Mouse (Mus musculus): ENCODE measurements at regions not wholly inside any gene's neighbourhood (a gene's known extent, or its start where the extent isn't known, plus 50 kb on each side); places are given as distances from the start of the nearest gene placed in this dataset.

DNA sequence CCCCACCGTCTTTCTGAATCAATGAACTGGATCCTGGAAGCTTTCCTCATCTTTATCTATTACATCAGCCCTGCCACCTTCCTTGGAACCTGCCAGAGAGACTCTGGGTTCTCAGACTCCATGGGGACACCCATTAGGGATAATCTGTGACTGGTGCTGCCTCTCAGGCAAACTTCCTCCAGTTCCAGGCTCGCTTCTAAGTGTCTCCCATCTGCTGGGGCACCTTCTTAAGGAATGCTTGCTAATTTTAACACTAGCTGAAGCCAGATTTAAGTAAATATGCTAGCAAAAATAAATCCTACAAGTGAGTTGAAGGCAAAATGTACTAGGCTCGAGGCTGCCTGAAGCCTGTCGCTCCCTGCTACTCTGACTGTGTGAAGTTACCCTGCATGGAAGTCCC, 127.9 kb downstream of the Vegfa start:
- Histone ChIP-seq H3K4me2 (replicated peaks) (no peak overlapping the region), H3K36me3 (no peaks in the 10 kb centered on the region), H3K9me3 (no peaks in the 10 kb centered on the region), H3K4me3 (no peak overlapping the region), H3K27ac (replicated peaks) (no peak overlapping the region), H3K9ac (replicated peaks) (no peak overlapping the region), H3K4me1 (no peaks in the 10 kb centered on the region; the same call in 1 of the 2 replicates), H3K27me3 (peaks cover 6% of the 10 kb centered on the region; the same call in 1 of the 2 replicates)
- ATAC-seq (ENCODE audit: low FRiP score, low read depth): no peak
- 61% methylated on average over 4 of the region's 4 CpGs for WGBS

DNA sequence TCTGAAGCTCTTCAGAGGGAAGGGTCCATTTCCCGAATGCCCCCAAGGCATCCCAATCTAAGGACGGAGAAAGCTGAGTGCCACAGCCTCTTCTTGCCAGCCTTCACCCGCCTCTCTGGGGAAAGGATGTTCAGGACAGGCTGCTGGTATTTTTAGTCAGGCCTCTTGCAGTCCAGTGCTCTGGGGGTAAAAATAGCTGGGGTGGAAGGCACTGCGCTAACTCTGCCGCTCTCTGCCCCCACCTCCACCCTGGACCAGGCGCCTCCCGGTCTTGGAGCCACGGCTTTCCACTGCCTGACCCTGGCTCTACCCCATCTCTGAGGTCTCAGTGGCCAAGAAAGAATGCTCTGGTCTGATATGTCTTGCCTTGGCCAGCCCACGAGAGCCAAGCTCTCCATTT, 128.9 kb downstream of the Vegfa start:
- H3K4me2 ChIP-seq (replicated peaks): no peak overlapping the region
- no peaks in the 10 kb centered on the region for H3K36me3 ChIP-seq
- H3K4me3 ChIP-seq: no peak overlapping the region
- no peak overlapping the region for H3K9ac ChIP-seq (replicated peaks)
- no peaks in the 10 kb centered on the region for H3K9me3 ChIP-seq
- H3K27me3 ChIP-seq: peaks cover 6% of the 10 kb centered on the region; the same call in 1 of the 2 replicates
- no peak for ATAC-seq (ENCODE audit: low FRiP score, low read depth)
- 89% methylated on average over 9 of the region's 9 CpGs for WGBS
- no peak overlapping the region for H3K27ac ChIP-seq (replicated peaks)
- no peaks in the 10 kb centered on the region; the same call in 1 of the 2 replicates for H3K4me1 ChIP-seq

DNA sequence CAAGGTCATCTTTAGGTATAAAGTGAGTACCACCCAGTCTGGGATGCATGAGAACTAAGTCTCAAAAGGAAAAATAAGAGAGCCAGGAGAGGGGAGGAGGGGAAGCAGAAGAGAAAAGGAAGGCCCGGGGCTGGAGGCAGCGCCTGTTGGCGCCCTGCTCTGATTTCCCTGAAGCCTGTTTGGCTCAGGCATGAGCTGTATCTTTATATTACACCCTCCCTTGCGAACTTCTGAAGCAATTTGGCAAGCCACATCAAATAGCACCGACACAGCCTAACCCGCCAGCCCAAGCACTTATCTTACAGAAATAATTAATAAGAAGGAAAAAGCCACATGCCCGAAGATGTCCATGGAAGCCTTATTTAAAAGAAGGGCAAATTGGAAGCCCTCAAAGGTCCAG, 129.5 kb downstream of the Vegfa start:
- H3K9ac ChIP-seq (replicated peaks): no peak overlapping the region
- ATAC-seq (ENCODE audit: low FRiP score, low read depth): no peak
- no peaks in the 10 kb centered on the region for H3K9me3 ChIP-seq
- no peaks in the 10 kb centered on the region for H3K36me3 ChIP-seq
- no peak overlapping the region for H3K4me2 ChIP-seq (replicated peaks)
- no peak overlapping the region for H3K27ac ChIP-seq (replicated peaks)
- H3K4me1 ChIP-seq: no peaks in the 10 kb centered on the region; the same call in 1 of the 2 replicates
- 95% methylated on average over 7 of the region's 7 CpGs for WGBS
- H3K4me3 ChIP-seq: no peak overlapping the region
- H3K27me3 ChIP-seq: peaks cover 6% of the 10 kb centered on the region; the same call in 1 of the 2 replicates

DNA sequence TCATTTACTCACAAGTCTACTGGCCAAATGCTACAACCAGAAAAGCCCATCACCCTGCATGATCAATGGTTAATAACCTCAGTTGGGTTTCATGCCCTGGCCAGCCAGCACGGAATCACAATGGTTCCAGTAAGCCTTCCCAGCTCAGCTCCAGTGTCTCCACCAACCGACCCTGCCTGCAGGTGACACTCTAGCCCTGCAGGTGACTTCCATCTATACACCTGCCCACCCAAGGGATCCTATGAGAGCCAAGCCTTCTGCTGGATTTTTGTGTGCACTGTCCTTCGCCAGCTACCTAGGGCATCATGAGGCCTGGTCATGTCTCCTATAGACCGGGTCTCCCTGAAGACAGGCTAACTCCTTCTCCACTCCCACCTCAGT, 135.3 kb downstream of the Vegfa start:
- no peaks in the 10 kb centered on the region for H3K27me3 ChIP-seq
- H3K4me1 ChIP-seq: peaks cover 14% of the 10 kb centered on the region
- H3K9ac ChIP-seq (replicated peaks): no peak overlapping the region
- no peak overlapping the region for H3K4me2 ChIP-seq (replicated peaks)
- H3K36me3 ChIP-seq: no peaks in the 10 kb centered on the region
- no peak overlapping the region for H3K27ac ChIP-seq (replicated peaks)
- H3K9me3 ChIP-seq: no peaks in the 10 kb centered on the region
- no peak overlapping the region for H3K4me3 ChIP-seq
- ATAC-seq (ENCODE audit: low FRiP score, low read depth): no peak
- WGBS: 41% methylated on average over 4 of the region's 4 CpGs

DNA sequence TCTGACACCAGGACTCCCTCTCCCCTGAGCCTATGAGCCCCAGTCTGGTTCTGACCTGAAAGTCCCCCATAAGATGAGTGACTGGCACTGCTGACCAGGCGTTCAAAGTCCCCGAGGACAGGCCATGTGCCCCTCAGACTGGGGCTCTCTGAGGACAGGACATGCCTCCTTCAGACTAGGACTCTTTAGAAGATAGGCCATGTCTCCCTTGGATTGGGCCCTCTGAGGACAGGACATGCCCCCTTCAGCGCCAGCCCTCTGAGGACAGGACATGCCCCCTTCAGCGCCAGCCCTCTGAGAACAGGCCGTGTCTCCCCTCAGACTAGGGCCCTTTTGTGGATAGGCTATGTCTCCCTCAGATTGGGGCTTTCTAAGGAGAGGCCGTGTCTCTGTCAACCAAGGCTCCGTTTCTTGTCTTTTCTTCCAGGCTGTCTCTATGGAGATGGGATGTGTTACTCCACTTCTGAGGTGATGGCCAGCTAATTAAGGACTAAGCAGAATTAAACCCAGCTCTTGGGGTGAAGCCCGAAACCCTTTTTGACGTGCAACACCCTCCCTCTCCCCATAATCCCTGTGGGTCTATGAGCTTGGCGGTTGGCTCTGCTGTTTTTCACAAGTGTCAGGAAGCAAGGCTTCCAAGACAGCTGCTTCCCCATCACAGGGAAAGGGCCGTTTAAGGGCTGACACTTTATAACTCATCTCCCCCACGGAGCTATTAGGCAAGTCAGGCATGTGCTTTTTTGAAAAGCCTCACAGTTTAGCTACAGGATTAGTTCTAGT, 135.8 kb downstream of the Vegfa start:
- H3K4me2 ChIP-seq (replicated peaks): no peak overlapping the region
- ATAC-seq (ENCODE audit: low FRiP score, low read depth): no peak
- 33% methylated on average over 12 of the region's 12 CpGs for WGBS

DNA sequence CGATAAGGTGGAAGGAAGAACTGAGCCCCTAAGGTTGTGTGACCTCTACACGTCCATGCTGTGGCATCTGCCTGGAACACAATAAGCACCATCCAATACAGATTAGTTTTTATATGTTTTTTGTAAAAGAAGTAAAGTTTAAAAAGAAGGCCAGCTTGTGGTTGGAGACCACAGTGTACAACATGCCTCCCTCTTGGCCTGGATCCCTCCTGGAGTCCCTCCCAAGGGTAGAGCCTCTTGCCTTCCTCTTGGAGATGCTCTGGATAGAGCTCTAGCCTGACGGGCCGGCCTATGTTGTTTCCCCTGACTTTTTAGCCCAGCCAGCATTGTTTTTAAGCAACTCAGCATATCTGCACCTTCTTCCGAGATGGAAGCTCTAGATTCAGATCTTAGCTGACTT, 138.0 kb downstream of the Vegfa start:
- Histone ChIP-seq H3K9me3 (no peaks in the 10 kb centered on the region), H3K27me3 (0 out of 2 replicates have a peak, but pooled peaks cover 6% of the 10 kb centered on the region), H3K4me2 (replicated peaks) (no peak overlapping the region), H3K27ac (replicated peaks) (no peak overlapping the region), H3K4me3 (no peak overlapping the region), H3K36me3 (no peaks in the 10 kb centered on the region), H3K9ac (replicated peaks) (no peak overlapping the region), H3K4me1 (peaks cover 14% of the 10 kb centered on the region)
- ATAC-seq (ENCODE audit: low FRiP score, low read depth): no peak
- WGBS: 89% methylated on average over 5 of the region's 5 CpGs

More for the DNA sequence above, 135.8 kb downstream of the Vegfa start:
- H3K4me3 ChIP-seq: no peak overlapping the region
- no peak overlapping the region for H3K9ac ChIP-seq (replicated peaks)
- H3K27ac ChIP-seq (replicated peaks): no peak overlapping the region
- no peaks in the 10 kb centered on the region for H3K27me3 ChIP-seq
- H3K9me3 ChIP-seq: no peaks in the 10 kb centered on the region
- peaks cover 14% of the 10 kb centered on the region for H3K4me1 ChIP-seq
- no peaks in the 10 kb centered on the region for H3K36me3 ChIP-seq

DNA sequence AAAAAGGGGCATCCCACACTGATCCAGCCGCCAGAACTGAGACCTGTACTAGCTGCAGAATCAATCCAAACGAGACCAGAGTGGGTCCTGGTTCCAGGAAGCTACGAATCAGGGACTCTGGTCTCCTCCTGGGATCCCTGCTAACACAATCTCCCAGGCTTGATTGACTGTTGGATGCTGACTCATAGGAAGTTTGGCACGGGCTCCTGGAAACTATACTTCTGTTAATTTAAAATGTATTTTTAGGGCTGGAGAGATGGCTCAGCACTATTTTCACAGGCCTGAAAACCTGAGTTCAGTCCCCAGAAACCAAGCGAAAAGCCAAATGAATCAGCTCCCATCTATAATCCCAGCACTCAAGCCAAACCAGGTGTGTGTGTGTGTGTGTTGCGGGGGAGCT, 138.5 kb downstream of the Vegfa start:
- no peak for ATAC-seq (ENCODE audit: low FRiP score, low read depth)
- Histone ChIP-seq H3K36me3 (no peaks in the 10 kb centered on the region), H3K9me3 (no peaks in the 10 kb centered on the region), H3K27me3 (0 out of 2 replicates have a peak, but pooled peaks cover 9% of the 10 kb centered on the region), H3K9ac (replicated peaks) (no peak overlapping the region), H3K27ac (replicated peaks) (no peak overlapping the region), H3K4me1 (peaks cover 14% of the 10 kb centered on the region), H3K4me3 (no peak overlapping the region), H3K4me2 (replicated peaks) (no peak overlapping the region)
- WGBS: 85% methylated on average over 6 of the region's 6 CpGs

DNA sequence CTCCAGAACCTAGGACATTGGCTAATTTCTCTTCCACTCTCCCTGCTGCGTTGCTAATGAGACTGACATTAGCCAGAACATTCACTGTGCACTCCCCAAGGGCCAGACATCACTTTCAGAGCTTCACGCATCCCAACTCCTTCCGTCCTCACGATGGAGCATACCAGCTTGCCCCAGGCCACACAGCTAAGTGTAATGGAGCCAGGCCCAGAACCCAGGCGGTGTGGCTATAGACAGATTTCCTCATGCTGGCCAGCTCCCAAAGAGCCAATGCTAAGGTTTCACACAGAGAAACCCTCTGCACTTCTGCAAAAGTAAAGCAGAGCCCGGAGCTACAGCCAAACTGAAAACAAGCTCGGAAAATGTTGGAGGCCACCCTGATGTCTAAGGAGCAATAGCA, 139.1 kb downstream of the Vegfa start:
- no peak for ATAC-seq (ENCODE audit: low FRiP score, low read depth)
- Histone ChIP-seq H3K36me3 (no peaks in the 10 kb centered on the region), H3K4me2 (replicated peaks) (no peak overlapping the region), H3K4me1 (peaks cover 14% of the 10 kb centered on the region), H3K27ac (replicated peaks) (no peak overlapping the region), H3K4me3 (no peak overlapping the region), H3K27me3 (peaks cover 15% of the 10 kb centered on the region; the same call in 1 of the 2 replicates), H3K9ac (replicated peaks) (no peak overlapping the region), H3K9me3 (no peaks in the 10 kb centered on the region)
- 81% methylated on average over 7 of the region's 7 CpGs for WGBS

DNA sequence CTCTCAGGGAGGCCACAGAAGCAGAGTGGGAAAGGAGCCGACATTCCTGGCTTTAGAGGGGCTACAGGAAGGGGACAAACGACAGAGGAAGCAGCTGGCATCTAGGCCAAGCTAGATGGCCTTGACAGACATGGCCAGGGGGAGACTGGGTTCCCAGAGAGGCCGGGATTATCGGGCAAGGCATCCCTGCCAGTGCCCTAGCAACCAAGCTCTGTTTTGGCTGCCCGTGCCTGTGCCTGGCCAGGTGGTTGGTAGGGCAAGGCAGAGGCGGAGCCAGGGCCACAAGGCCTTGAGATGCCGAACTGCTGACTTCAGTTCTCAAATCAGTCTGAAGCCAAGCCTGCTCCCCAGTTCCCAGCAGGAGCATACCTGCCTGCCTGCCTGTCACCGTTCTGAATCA, 142.7 kb downstream of the Vegfa start:
- H3K4me3 ChIP-seq: no peak overlapping the region
- H3K9me3 ChIP-seq: no peaks in the 10 kb centered on the region
- no peaks in the 10 kb centered on the region for H3K36me3 ChIP-seq
- peaks cover 40% of the 10 kb centered on the region for H3K27me3 ChIP-seq
- H3K9ac ChIP-seq (replicated peaks): no peak overlapping the region
- no peak overlapping the region for H3K4me2 ChIP-seq (replicated peaks)
- H3K27ac ChIP-seq (replicated peaks): no peak overlapping the region
- ATAC-seq (ENCODE audit: low FRiP score, low read depth): no peak
- H3K4me1 ChIP-seq: peaks cover 10% of the 10 kb centered on the region
- WGBS: 64% methylated on average over 8 of the region's 8 CpGs

DNA sequence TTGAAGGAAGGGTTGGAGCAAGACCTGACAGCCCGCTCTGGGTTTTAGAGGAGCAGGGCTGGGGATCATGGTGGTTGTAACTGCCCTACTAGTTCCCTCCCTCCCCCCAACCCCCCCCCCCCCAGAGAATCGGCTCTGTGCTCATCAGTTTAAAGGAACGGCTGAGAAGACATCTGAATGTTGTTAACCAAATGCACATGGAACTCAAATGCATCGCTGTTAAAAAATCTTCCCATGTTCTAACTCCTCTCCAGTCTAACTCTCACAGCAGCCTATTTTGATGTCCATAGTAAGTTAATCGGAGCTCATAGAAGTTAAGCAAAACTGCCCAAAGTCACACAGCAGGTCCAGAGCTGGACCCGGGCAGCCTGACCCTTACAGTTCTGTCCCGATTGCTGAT, 143.1 kb downstream of the Vegfa start:
- 75% methylated on average over 7 of the region's 7 CpGs for WGBS
- no peak overlapping the region for H3K4me3 ChIP-seq
- H3K4me2 ChIP-seq (replicated peaks): no peak overlapping the region
- H3K9ac ChIP-seq (replicated peaks): no peak overlapping the region
- H3K27me3 ChIP-seq: peaks cover 41% of the 10 kb centered on the region
- H3K9me3 ChIP-seq: no peaks in the 10 kb centered on the region
- ATAC-seq (ENCODE audit: low FRiP score, low read depth): no peak
- peaks cover 10% of the 10 kb centered on the region for H3K4me1 ChIP-seq
- no peak overlapping the region for H3K27ac ChIP-seq (replicated peaks)
- no peaks in the 10 kb centered on the region for H3K36me3 ChIP-seq

DNA sequence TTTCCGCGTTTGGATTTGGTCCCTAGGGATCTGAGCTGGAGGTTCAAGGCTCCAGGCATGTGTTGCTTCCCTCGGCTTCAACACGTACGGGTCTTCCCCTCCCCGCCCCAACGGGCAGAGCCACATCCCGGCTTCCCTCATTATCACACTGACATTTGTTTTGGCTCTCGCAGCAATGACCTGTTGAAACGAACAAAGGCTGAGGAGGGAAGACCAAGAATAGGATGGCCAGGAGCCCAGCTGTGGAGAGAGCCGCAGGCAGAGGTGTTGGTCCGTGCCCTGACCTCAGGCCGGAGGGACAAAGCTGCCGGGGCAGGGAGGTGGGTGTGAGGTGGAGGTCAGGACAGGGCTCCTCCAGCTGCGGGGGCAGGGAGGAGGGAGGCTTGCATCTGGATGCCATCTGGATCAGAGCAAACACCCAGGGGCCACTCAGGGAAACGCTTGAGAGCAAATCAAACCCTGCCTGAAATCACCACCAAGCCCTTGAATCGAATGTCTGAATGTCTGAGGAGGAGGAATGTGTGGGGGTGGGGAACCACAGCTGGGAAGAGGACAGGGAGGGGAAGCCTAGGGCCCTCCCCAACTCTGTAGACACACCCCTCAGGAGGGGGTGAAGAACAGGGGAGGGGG, 145.6 kb downstream of the Vegfa start:
- H3K27me3 ChIP-seq: peaks cover 45% of the 10 kb centered on the region
- no peaks in the 10 kb centered on the region for H3K9me3 ChIP-seq
- no peak overlapping the region for H3K27ac ChIP-seq (replicated peaks)

More for the DNA sequence above, 145.6 kb downstream of the Vegfa start:
- Histone ChIP-seq H3K4me3 (no peak overlapping the region), H3K4me2 (replicated peaks) (0 out of 2 replicates have a peak overlapping the region, but pooled peaks have one; percentile 2), H3K9ac (replicated peaks) (peak overlapping the region; percentile 4; the same call in 1 of the 2 replicates), H3K36me3 (no peaks in the 10 kb centered on the region), H3K4me1 (peaks cover 10% of the 10 kb centered on the region)
- no peak for ATAC-seq (ENCODE audit: low FRiP score, low read depth)
- 8% methylated on average over 17 of the region's 17 CpGs for WGBS
